11 mouse cellular contexts compared by ENCODE assay signal in genomic region chr13:49316386-49317162, GRCm38 (mm10). TPM values are rescaled to one million over a fixed set of nuclear protein-coding genes. Genes with fewer than 3 reads are reported as not detected.
DNase-seq lines count a peak whose midpoint lies in the region; ATAC-seq and TF ChIP-seq lines count a peak whose summit lies in the region.
"Had no signal": no experiment of that assay in that cellular context is flagged by ENCODE, and none has a peak within 500 bp of the region (broad histone marks: within the 10 kb centered on the region; RNA-seq: fewer than 3 reads in every experiment).

No protein-coding gene starts in this region.

- TF ChIP-seq CTCF in forebrain, postnatal 0 days (IDR thresholded peaks at IDR 0.05; ENCODE audit: low read depth), result no peak

- ATAC-seq in midbrain, embryonic 14.5 days (ENCODE audit: low FRiP score, low TSS enrichment), result no peak
- no peak for ATAC-seq in midbrain, embryonic 16.5 days
- peak; percentile 39; the same call in 1 of the 2 replicates for ATAC-seq in forebrain, postnatal 0 days
- ATAC-seq in frontal cortex, adult (ENCODE audit: low TSS enrichment), result no peak

- 37% methylated on average over 9 of the region's 9 CpGs for WGBS in midbrain, embryonic 14.5 days
- 30% methylated on average over 9 of the region's 9 CpGs for WGBS in midbrain, embryonic 16.5 days
- WGBS in embryonic facial prominence, embryonic 10.5 days, result 56% methylated on average over 9 of the region's 9 CpGs
- WGBS in forebrain, postnatal 0 days, result 11% methylated on average over 9 of the region's 9 CpGs

- no peaks in the 10 kb centered on the region for H3K36me3 ChIP-seq in midbrain, embryonic 14.5 days (ENCODE audit: control insufficient read depth, insufficient read depth, low read length)
- H3K36me3 ChIP-seq in midbrain, embryonic 16.5 days (ENCODE audit: control insufficient read depth, insufficient read depth, low read length), result 0 out of 2 replicates have a peak, but pooled peaks cover 4% of the 10 kb centered on the region
- H3K36me3 ChIP-seq in embryonic facial prominence, embryonic 10.5 days (replicated peaks), result no peaks in the 10 kb centered on the region; the same call in 1 of the 2 replicates
- peaks cover 7% of the 10 kb centered on the region for H3K36me3 ChIP-seq in forebrain, postnatal 0 days (ENCODE audit: insufficient read depth)

- peak; percentile 17 for DNase-seq in midbrain, embryonic 14.5 days
- peak; percentile 31 for DNase-seq in embryonic facial prominence, embryonic 10.5 days (ENCODE audit: low spot score)
- DNase-seq in forebrain, postnatal 0 days, result peak; percentile 34
- DNase-seq in retina, postnatal 1 day, result peak; percentile 79
- DNase-seq in urinary bladder, adult 18-20 months (ENCODE audit: low spot score in 2 of 2), result no peak
- DNase-seq in adrenal gland, adult 18-20 months (ENCODE audit: low spot score in 2 of 2), result no peak
- DNase-seq: kidney, adult 18-20 months; lung, postnatal 14 days had no signal

- H3K9me3 ChIP-seq in midbrain, embryonic 14.5 days (ENCODE audit: control insufficient read depth, low read length), result no peaks in the 10 kb centered on the region
- no peaks in the 10 kb centered on the region for H3K9me3 ChIP-seq in midbrain, embryonic 16.5 days (replicated peaks; ENCODE audit: control insufficient read depth, low read length, poor library complexity, severe bottlenecking)
- no peaks in the 10 kb centered on the region for H3K9me3 ChIP-seq in embryonic facial prominence, embryonic 10.5 days
- no peaks in the 10 kb centered on the region for H3K9me3 ChIP-seq in forebrain, postnatal 0 days (ENCODE audit: low read length)

- H3K4me1 ChIP-seq in midbrain, embryonic 14.5 days (ENCODE audit: control insufficient read depth, insufficient read depth, low read length), result peaks cover 30% of the 10 kb centered on the region
- peaks cover 25% of the 10 kb centered on the region for H3K4me1 ChIP-seq in midbrain, embryonic 16.5 days (ENCODE audit: control insufficient read depth, insufficient read depth, low read length)
- peaks cover 51% of the 10 kb centered on the region for H3K4me1 ChIP-seq in embryonic facial prominence, embryonic 10.5 days
- H3K4me1 ChIP-seq in forebrain, postnatal 0 days (ENCODE audit: insufficient read depth), result peaks cover 21% of the 10 kb centered on the region

- H3K4me3 ChIP-seq in midbrain, embryonic 14.5 days (replicated peaks; ENCODE audit: low read depth, low read length), result no peak overlapping the region
- no peak overlapping the region for H3K4me3 ChIP-seq in midbrain, embryonic 16.5 days (ENCODE audit: low read depth, low read length)
- H3K4me3 ChIP-seq in embryonic facial prominence, embryonic 10.5 days, result no peak overlapping the region
- no peak overlapping the region for H3K4me3 ChIP-seq in forebrain, postnatal 0 days (ENCODE audit: low read depth, low read length)
- H3K4me3 ChIP-seq: erythroblast, embryonic 14.5 days had no signal

- H3K27me3 ChIP-seq in midbrain, embryonic 14.5 days (ENCODE audit: control insufficient read depth, insufficient read depth, low read length), result peaks cover 16% of the 10 kb centered on the region
- no peaks in the 10 kb centered on the region for H3K27me3 ChIP-seq in midbrain, embryonic 16.5 days (ENCODE audit: control insufficient read depth, insufficient read depth, low read depth, low read length)
- H3K27me3 ChIP-seq in embryonic facial prominence, embryonic 10.5 days (replicated peaks; ENCODE audit: low read depth, poor library complexity, severe bottlenecking), result peaks cover 20% of the 10 kb centered on the region; the same call in 1 of the 2 replicates
- H3K27me3 ChIP-seq in forebrain, postnatal 0 days (ENCODE audit: insufficient read depth, low read length), result no peaks in the 10 kb centered on the region

- H3K27ac ChIP-seq in midbrain, embryonic 14.5 days (replicated peaks; ENCODE audit: low read depth, low read length), result no peak overlapping the region
- no peak overlapping the region for H3K27ac ChIP-seq in midbrain, embryonic 16.5 days (ENCODE audit: low read length)
- H3K27ac ChIP-seq in embryonic facial prominence, embryonic 10.5 days (replicated peaks), result no peak overlapping the region
- peak overlapping the region; percentile 54 for H3K27ac ChIP-seq in forebrain, postnatal 0 days (ENCODE audit: low read depth, low read length)

- H3K4me2 ChIP-seq in midbrain, embryonic 14.5 days (ENCODE audit: low read length), result no peak overlapping the region
- no peak overlapping the region; the same call in 1 of the 2 replicates for H3K4me2 ChIP-seq in midbrain, embryonic 16.5 days (ENCODE audit: low read length)
- peak overlapping the region; percentile 64 for H3K4me2 ChIP-seq in forebrain, postnatal 0 days (ENCODE audit: low read depth)

- H3K9ac ChIP-seq in midbrain, embryonic 14.5 days (replicated peaks; ENCODE audit: low read length), result no peak overlapping the region
- no peak overlapping the region for H3K9ac ChIP-seq in midbrain, embryonic 16.5 days (ENCODE audit: low read depth, low read length)
- H3K9ac ChIP-seq in forebrain, postnatal 0 days, result 0 out of 2 replicates have a peak overlapping the region, but pooled peaks have one; percentile 22

RNA-seq across cellular contexts. Expression of gene Fgd3, which starts 3.5 kb away (rescaled TPM):
- 1.8 and 2.0 TPM in 2 replicates for polyA plus RNA-seq in midbrain, embryonic 14.5 days (2014; fragmentation: Nextera tagmentation; extraction: Ambion mirVana)
- polyA plus RNA-seq in midbrain, embryonic 16.5 days (2015; fragmentation: Nextera tagmentation; extraction: Ambion mirVana), result 2.7 and 3.2 TPM in 2 replicates
- 1.2 and 1.3 TPM in 2 replicates for polyA plus RNA-seq in embryonic facial prominence, embryonic 10.5 days (2016; fragmentation: Nextera tagmentation; extraction: Ambion mirVana)
- total RNA-seq in forebrain, postnatal 0 days (2014; rRNA removed), result 14.0 and 17.2 TPM in 2 replicates
- polyA plus RNA-seq in forebrain, postnatal 0 days (2015; fragmentation: Nextera tagmentation; extraction: Ambion mirVana), result 2.0 and 2.8 TPM in 2 replicates
- total RNA-seq in adrenal gland, adult 18-20 months (2021), result 1 to 10 TPM; 3.5 to 6.3 TPM

RNA-seq across cellular contexts. Expression of gene Bicd2, which starts 24.8 kb away (rescaled TPM):
- polyA plus RNA-seq in midbrain, embryonic 14.5 days (2014; fragmentation: Nextera tagmentation; extraction: Ambion mirVana), result 25.3 and 30.1 TPM in 2 replicates
- polyA plus RNA-seq in midbrain, embryonic 16.5 days (2015; fragmentation: Nextera tagmentation; extraction: Ambion mirVana), result 26.2 and 28.3 TPM in 2 replicates
- 32.6 and 33.3 TPM in 2 replicates for polyA plus RNA-seq in embryonic facial prominence, embryonic 10.5 days (2016; fragmentation: Nextera tagmentation; extraction: Ambion mirVana)
- total RNA-seq in forebrain, postnatal 0 days (2014; rRNA removed), result 40.9 and 50.9 TPM in 2 replicates
- 20.8 and 23.7 TPM in 2 replicates for polyA plus RNA-seq in forebrain, postnatal 0 days (2015; fragmentation: Nextera tagmentation; extraction: Ambion mirVana)
- total RNA-seq in adrenal gland, adult 18-20 months (2021), result 10 to 100 TPM; 45.7 to 51.4 TPM

Comparison
In these comparisons a context has a peak if more than half of its experiments do, and no peak if none do; other contexts are left out.
1. DNase-seq: peak in midbrain, embryonic 14.5 days (single experiment), embryonic facial prominence, embryonic 10.5 days (single experiment), forebrain, postnatal 0 days (single experiment) and retina, postnatal 1 day (single experiment); none in urinary bladder, adult 18-20 months (0 of 2) and adrenal gland, adult 18-20 months (0 of 2).